Mouse (Mus musculus): ENCODE data around the gene S100a1.
A peak's percentile ranks its signal among the peaks of the same experiment; 100 is the strongest.

Gene S100a1

GRCm38 (mm10) chr3:90465686-90466310 lies 48.4 kb downstream of the S100a1 start, which contains the start of gene Npr1:
Gene Npr1 (minus strand): TSS chr3:90465866.
- DNase-seq (ENCODE audit: extremely low spot score, low spot score), result peak; percentile 71

GRCm38 (mm10) chr3:90465081-90465685 lies 49.0 kb downstream of the S100a1 start:
- DNase-seq (ENCODE audit: extremely low spot score, low spot score), result peak; percentile 67

- peak; percentile 30 for DNase-seq (ENCODE audit: extremely low spot score, low spot score)
These were observed 49.6 kb downstream of the S100a1 start for GRCm38 (mm10) chr3:90464552-90465080.

- DNase-seq (ENCODE audit: extremely low spot score, low spot score), result no peak
These were observed 51.6 kb downstream of the S100a1 start for GRCm38 (mm10) chr3:90462579-90462978.

GRCm38 (mm10) chr3:90461935-90462334 lies 52.3 kb downstream of the S100a1 start:
- DNase-seq (ENCODE audit: extremely low spot score, low spot score), result no peak
